In the genomic region with DNA sequence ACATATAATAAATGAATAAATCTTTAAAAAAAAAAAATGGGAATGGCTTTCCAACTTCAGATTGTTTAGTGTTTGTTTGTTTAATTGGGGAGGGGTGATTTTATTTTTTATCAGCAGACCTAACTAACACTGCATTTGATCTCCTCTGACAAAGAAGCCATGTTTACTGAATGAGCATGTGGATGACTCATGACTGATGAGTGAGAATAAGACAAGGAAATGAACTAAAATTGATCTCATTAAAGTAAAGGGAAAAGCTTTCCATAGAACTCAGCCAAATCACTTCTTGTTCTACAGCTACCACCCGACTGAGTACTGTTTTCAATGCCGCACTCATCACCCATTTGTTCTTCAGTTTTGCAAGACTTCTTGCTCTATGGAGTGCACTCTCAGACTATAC, we compare ENCODE assay signal across 22 mouse cellular contexts. TPM values are rescaled to one million over a fixed set of nuclear protein-coding genes. Genes with fewer than 3 reads are reported as not detected.
A peak's percentile ranks its signal among the peaks of the same experiment; 100 is the strongest.
DNase-seq lines count a peak whose midpoint lies in the region; ATAC-seq and TF ChIP-seq lines count a peak whose summit lies in the region.
"Had no signal": no experiment of that assay in that cellular context is flagged by ENCODE, and none has a peak within 500 bp of the region (broad histone marks: within the 10 kb centered on the region; RNA-seq: fewer than 3 reads in every experiment).

No protein-coding gene starts in this region.

- TF ChIP-seq POLR2A in liver, adult 2 months (IDR thresholded peaks at IDR 0.05; ENCODE audit: extremely low read depth, insufficient read depth, low read length): no peak
- TF ChIP-seq POLR2A in bone marrow macrophage, adult 2 months (IDR thresholded peaks at IDR 0.05; ENCODE audit: borderline replicate concordance, low read depth, low read length): no peak

- H3K4me1 ChIP-seq in liver, adult 2 months (ENCODE audit: control insufficient read depth, insufficient read depth, low read length): no peaks in the 10 kb centered on the region
- H3K4me1 ChIP-seq in liver, embryonic 12.5 days: peaks cover 7% of the 10 kb centered on the region
- peaks cover 52% of the 10 kb centered on the region for H3K4me1 ChIP-seq in bone marrow macrophage, adult 2 months (ENCODE audit: control insufficient read depth, insufficient read depth, low read length)
- H3K4me1 ChIP-seq in stomach, embryonic 16.5 days (ENCODE audit: control insufficient read depth, insufficient read depth, low read length): no peaks in the 10 kb centered on the region
- H3K4me1 ChIP-seq: embryonic facial prominence, embryonic 10.5 days had no signal

- no peaks in the 10 kb centered on the region for H3K36me3 ChIP-seq in liver, adult 2 months (ENCODE audit: control insufficient read depth, insufficient read depth, low read length)
- H3K36me3 ChIP-seq in liver, embryonic 12.5 days: no peaks in the 10 kb centered on the region
- no peaks in the 10 kb centered on the region for H3K36me3 ChIP-seq in stomach, embryonic 16.5 days (ENCODE audit: control insufficient read depth, insufficient read depth, low read length)
- H3K36me3 ChIP-seq: embryonic facial prominence, embryonic 12.5 days; forebrain, embryonic 12.5 days had no signal

- peak; percentile 14 for DNase-seq in liver, adult 2 months (ENCODE audit: extremely low read depth, low read depth, low spot score)
- DNase-seq in left cerebral cortex, adult 18-20 months (ENCODE audit: low spot score in 2 of 2): no peak
- DNase-seq in c-Kit-positive CD71-positive TER-119-positive erythroid progenitor cells, embryonic 14.5 days (ENCODE audit: low spot score): no peak
- DNase-seq in ovary, postnatal 36 days (ENCODE audit: low spot score): no peak
- DNase-seq: adrenal gland, adult 8-10 months; adrenal gland, postnatal 14 days; adrenal gland, postnatal 36 days; cerebellum, adult 11-12 months; cerebellum, adult 2 months; cerebellum, adult 9-10 months; cerebellum, postnatal 10 days; cerebellum, postnatal 25 days had no signal

- H3K4me3 ChIP-seq in liver, adult 2 months (ENCODE audit: insufficient read depth, low read depth, low read length): no peak overlapping the region
- no peak overlapping the region for H3K4me3 ChIP-seq in liver, embryonic 12.5 days
- H3K4me3 ChIP-seq in bone marrow macrophage, adult 2 months (ENCODE audit: insufficient read depth, low read length): no peak overlapping the region
- H3K4me3 ChIP-seq in stomach, embryonic 16.5 days (replicated peaks; ENCODE audit: low read length): no peak overlapping the region
- H3K4me3 ChIP-seq: embryonic facial prominence, embryonic 10.5 days; embryonic facial prominence, embryonic 12.5 days; forebrain, embryonic 12.5 days had no signal

- H3K4me2 ChIP-seq in liver, embryonic 12.5 days: no peak overlapping the region
- H3K4me2 ChIP-seq in stomach, embryonic 16.5 days (ENCODE audit: low read depth, low read length): no peak overlapping the region
- H3K4me2 ChIP-seq: embryonic facial prominence, embryonic 12.5 days; forebrain, embryonic 12.5 days had no signal

- TF ChIP-seq CTCF in liver, adult 2 months (IDR thresholded peaks at IDR 0.05; ENCODE audit: low read depth, low read length): no peak
- TF ChIP-seq CTCF in bone marrow macrophage, adult 2 months (IDR thresholded peaks at IDR 0.05; ENCODE audit: low read depth, low read length): no peak

- 89% methylated on average over 2 of the region's 2 CpGs for WGBS in liver, adult 2 months
- 92% methylated on average over 2 of the region's 2 CpGs for WGBS in liver, embryonic 12.5 days (ENCODE audit: insufficient replicate concordance)
- WGBS in stomach, embryonic 16.5 days: 68% methylated on average over 2 of the region's 2 CpGs

- H3K27me3 ChIP-seq in liver, adult 2 months (ENCODE audit: control insufficient read depth, insufficient read depth, low read length): no peaks in the 10 kb centered on the region
- no peaks in the 10 kb centered on the region for H3K27me3 ChIP-seq in liver, embryonic 12.5 days (replicated peaks)
- H3K27me3 ChIP-seq in stomach, embryonic 16.5 days (ENCODE audit: control insufficient read depth, insufficient read depth, low read length): no peaks in the 10 kb centered on the region
- H3K27me3 ChIP-seq: embryonic facial prominence, embryonic 12.5 days; forebrain, embryonic 12.5 days; Patski had no signal

- no peaks in the 10 kb centered on the region for H3K9me3 ChIP-seq in liver, embryonic 12.5 days (replicated peaks)
- no peaks in the 10 kb centered on the region for H3K9me3 ChIP-seq in stomach, embryonic 16.5 days (replicated peaks; ENCODE audit: control insufficient read depth, low read length)
- H3K9me3 ChIP-seq: embryonic facial prominence, embryonic 10.5 days; embryonic facial prominence, embryonic 12.5 days; forebrain, embryonic 12.5 days had no signal

- no peak overlapping the region for H3K27ac ChIP-seq in liver, adult 2 months (replicated peaks; ENCODE audit: insufficient read depth, low read depth, low read length)
- no peak overlapping the region for H3K27ac ChIP-seq in liver, embryonic 12.5 days
- H3K27ac ChIP-seq in bone marrow macrophage, adult 2 months (ENCODE audit: insufficient read depth, low read depth, low read length): peak overlapping the region; percentile 93
- peak overlapping the region; percentile 62; the same call in 1 of the 2 replicates for H3K27ac ChIP-seq in stomach, embryonic 16.5 days (ENCODE audit: low read length)
- H3K27ac ChIP-seq: embryonic facial prominence, embryonic 10.5 days; embryonic facial prominence, embryonic 12.5 days; forebrain, embryonic 12.5 days had no signal

- no peak overlapping the region for H3K9ac ChIP-seq in liver, adult 2 months (ENCODE audit: low read depth, low read length)
- no peak overlapping the region for H3K9ac ChIP-seq in liver, embryonic 12.5 days
- no peak overlapping the region for H3K9ac ChIP-seq in stomach, embryonic 16.5 days (ENCODE audit: low read length)
- H3K9ac ChIP-seq: embryonic facial prominence, embryonic 12.5 days; forebrain, embryonic 12.5 days had no signal

- no peak for ATAC-seq in liver, embryonic 12.5 days
- no peak for ATAC-seq in stomach, embryonic 16.5 days (ENCODE audit: insufficient read depth, low FRiP score)
- ATAC-seq: activated CD4-positive, CD25-positive, alpha-beta regulatory T cell, adult 4 months; forebrain, embryonic 14.5 days; forebrain, embryonic 16.5 days; Patski had no signal

- peaks cover 6% of the 10 kb centered on the region; the same call in 1 of the 2 replicates for H3K79me2 ChIP-seq in liver, adult 2 months (ENCODE audit: control insufficient read depth, insufficient read depth, low read length)

RNA-seq across cellular contexts. Expression of gene Glg1, which starts 25.3 kb away (rescaled TPM):
- 13.5 and 18.1 TPM in 2 replicates for total RNA-seq in liver, adult 2 months (2014; rRNA removed)
- polyA plus RNA-seq in liver, adult 2 months (2012; rRNA removed): 10.1 and 12.0 TPM in 2 replicates
- 30.7 and 32.3 TPM in 2 replicates for polyA plus RNA-seq in liver, embryonic 12.5 days (2016; fragmentation: Nextera tagmentation; extraction: Ambion mirVana)
- polyA plus RNA-seq in bone marrow macrophage, adult 2 months (2012; ENCODE audit: insufficient read depth, insufficient read length, missing spikeins): 64.1 and 81.9 TPM in 2 replicates
- polyA plus RNA-seq in stomach, embryonic 16.5 days (2015; fragmentation: Nextera tagmentation; extraction: Ambion mirVana): 53.9 and 54.2 TPM in 2 replicates
- total RNA-seq in left cerebral cortex, adult 18-20 months (2021): 100 to 1,000 TPM; 138 to 139 TPM

Comparison
In these comparisons a context has a peak if more than half of its experiments do, and no peak if none do; other contexts are left out.
1. H3K27ac ChIP-seq: peak in bone marrow macrophage, adult 2 months (single experiment) and stomach, embryonic 16.5 days (single experiment); none in liver, adult 2 months (single experiment) and liver, embryonic 12.5 days (single experiment).